Mouse (Mus musculus): Measurements from ENCODE around the gene Dtx3.
"Not testable (repeated sequence)": the region's sequence is repeated elsewhere in the genome, so short reads cannot be mapped to it uniquely, and the experiment has no call there.

Dtx3 gene

DNA sequence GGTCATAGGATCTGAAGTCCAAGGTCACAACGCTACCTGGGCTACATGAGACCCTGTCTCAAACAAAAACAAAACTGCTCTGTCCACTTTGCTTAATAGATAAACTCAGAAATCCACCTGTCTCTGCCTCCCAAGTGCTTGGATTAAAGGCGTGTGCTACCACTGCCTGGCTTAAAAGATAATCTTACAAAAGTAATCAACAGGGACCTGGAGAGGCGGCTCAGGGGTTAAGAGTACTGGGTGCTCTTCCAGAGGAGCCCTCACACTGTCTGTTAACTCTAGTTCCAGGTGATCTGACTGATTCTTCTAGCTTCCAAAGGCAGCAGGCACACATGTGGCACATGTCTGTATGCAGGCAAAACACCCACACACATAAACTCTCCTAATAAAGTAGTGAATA, 7.6 kb upstream of the Dtx3 start:
- no peak for DNase-seq

- DNase-seq = no peak
Measured at GRCm38 (mm10) chr10:127200279-127200678, 4.8 kb upstream of the Dtx3 start.

GRCm38 (mm10) chr10:127199474-127199873, 3.9 kb upstream of the Dtx3 start:
- no peak for DNase-seq

DNA sequence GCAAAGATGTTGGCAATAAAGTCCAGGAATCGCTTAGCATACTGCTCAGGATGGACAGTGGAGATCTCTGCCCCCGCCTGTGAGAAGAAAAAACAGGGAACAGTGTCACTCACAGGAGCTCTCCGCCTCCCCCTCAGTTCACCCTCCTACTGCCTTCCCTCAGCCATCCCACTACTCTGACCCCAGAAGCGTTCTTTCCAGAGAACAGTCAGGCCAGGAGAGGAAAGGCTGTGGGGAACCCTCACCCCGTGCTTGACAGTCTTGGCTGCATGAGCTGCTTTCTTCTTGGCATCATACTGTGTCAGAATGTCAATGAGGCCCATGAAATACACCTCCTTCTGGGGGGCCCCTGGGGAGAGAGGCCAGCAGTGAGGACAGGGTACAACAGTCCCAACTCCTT, 3.5 kb upstream of the Dtx3 start:
- no peak for DNase-seq

- no peak for DNase-seq
Measured at GRCm38 (mm10) chr10:127198492-127198891, 3.0 kb upstream of the Dtx3 start.

DNA sequence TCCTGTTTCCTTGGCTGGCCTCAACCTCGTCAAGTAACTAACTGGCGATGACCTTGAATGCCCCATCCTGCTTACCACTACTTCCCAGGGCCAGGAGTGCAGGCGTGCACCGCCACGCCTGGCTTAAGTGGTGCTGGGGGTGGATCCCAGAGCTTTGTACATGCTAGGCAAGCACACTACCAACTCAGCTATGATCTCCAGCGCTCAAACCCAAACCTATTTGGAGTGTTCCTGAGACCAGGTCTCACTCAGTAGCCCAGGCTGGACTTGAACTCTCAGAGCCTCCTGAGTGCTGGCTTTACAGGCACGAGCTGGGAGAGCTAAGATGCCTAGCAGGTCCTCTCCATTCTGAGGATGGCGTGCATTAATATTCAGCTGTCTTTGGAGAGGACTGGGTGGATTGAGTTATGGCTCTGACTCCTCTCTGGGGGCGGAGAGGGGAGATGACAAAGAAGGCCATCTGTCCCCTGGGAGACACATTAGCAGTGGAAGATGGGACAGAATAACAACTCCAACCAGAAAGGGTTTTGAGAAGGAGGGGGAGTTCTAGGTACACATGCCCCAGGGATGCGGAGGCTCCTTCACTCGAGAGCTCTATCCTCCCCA, 2.1 kb upstream of the Dtx3 start:
- DNase-seq = no peak

DNA sequence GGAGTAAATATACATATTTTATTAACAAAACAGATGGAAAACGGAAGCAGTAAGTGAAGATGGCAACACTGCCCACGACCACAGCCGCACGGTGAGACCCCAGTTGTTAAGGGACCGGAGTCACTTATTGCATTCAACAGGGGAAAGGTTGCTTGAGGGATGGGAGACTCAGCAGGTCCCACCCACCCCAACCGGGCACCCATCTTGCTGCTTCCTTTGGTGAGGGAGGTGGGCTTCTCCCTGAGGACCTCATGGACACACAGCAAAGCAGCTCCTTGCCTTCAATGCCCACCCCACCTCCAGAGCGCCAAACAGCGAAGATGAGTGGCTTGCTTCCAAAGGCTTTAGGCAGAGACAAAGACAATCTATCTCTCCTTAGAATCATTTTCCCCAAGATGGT, 1.6 kb upstream of the Dtx3 start:
- DNase-seq = no peak

GRCm38 (mm10) chr10:127196392-127196791, 864 bp upstream of the Dtx3 start:
- DNase-seq = peak; percentile 64

GRCm38 (mm10) chr10:127194428-127195327, 850 bp downstream of the Dtx3 start:
- DNase-seq = peak; percentile 87

- DNase-seq = no peak
Measured at GRCm38 (mm10) chr10:127193011-127193410, 2.5 kb downstream of the Dtx3 start.

DNA sequence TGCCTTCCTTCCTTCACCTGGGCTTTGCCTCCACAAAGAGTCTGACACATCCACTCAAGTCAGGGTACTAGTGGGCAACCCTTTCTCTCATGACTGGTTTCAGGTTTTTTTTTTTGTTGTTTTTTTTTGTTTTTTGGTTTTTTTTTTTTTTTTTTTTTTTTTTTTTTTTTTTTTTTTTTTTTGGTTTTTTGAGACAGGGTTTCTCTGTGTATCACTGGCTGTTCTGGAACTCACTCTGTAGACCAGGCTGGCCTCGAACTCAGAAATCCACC, 3.5 kb downstream of the Dtx3 start:
- DNase-seq = not testable (repeated sequence)

- DNase-seq = no peak
Measured at GRCm38 (mm10) chr10:127191191-127192056, 4.1 kb downstream of the Dtx3 start.

DNA sequence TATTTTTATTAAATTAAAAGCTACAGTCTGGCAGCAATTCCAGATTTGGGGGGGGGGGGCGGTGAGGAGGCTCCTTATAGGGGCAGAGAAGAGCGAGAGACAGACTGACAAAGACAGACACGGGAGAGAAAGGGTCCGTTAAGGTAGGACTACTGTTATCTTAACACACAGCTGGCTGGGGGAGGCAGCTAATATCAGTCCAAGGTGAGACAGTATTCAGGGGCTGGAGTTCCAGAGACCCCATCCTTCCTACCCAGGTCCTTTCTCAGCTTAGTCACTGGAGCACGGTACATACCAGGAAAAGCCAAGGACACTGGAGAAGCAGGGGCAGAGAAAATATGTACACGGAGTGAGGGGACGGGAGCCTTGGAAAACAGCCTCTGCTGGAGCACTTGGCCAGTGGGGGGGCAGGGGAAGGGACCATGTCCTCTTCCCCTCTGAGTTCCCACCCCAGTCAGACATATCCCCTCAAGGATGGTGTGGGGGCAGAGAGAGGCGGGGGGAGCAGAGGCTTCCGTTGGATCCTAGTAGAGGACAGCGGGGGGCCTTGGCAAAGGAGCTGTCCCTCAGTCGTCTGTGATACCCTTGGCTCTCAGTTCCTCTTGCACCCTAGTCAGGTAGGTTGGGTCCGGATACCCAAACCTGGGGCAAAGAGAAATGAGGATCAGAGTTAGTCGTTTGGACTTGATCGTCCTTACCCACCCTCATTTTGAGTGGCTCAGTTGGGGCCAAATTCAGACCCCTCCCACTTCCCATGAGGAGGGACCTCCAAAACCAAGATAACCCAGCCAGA, 4.9 kb downstream of the Dtx3 start:
- DNase-seq = no peak

GRCm38 (mm10) chr10:127189651-127190381, 5.7 kb downstream of the Dtx3 start, which contains the start of gene Arhgef25:
TSS of gene Arhgef25 (minus strand) at chr10:127190083.
- peak; percentile 35 for DNase-seq

GRCm38 (mm10) chr10:127189116-127189650, 6.3 kb downstream of the Dtx3 start:
- peak; percentile 38 for DNase-seq

DNA sequence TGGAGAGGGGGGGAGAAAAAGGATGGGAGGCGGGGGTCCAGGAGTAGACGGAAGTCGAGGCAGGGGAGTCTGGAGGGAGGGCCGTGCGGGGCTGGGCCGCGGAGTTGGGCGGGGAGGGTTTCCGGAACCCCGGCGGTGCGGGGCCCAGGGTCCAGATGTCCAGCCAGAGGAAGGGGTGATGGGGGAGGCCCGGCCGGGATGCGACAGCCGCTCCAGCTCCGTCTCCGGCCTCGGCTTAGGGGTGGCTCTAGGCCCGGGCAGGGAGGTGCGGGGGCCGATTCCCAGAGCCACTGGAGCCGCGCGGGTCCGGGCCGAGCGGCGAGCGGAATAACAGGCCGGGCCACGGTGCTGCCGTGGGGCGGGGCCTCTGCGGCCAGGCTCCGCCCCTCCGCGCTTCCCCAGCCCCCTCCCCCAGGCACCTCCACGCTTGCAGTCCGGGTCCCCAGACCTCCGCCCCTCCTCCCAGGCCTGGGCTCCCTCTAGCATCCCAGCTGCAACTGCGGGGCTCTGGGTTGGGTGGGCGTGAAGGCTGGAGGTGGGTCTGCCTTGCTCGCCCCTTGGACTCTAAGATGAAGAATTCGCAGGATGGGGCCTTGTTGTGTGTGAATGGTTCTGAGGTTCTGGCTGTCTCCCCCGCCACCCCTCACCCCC, 6.9 kb downstream of the Dtx3 start:
- DNase-seq = peak; percentile 56

DNA sequence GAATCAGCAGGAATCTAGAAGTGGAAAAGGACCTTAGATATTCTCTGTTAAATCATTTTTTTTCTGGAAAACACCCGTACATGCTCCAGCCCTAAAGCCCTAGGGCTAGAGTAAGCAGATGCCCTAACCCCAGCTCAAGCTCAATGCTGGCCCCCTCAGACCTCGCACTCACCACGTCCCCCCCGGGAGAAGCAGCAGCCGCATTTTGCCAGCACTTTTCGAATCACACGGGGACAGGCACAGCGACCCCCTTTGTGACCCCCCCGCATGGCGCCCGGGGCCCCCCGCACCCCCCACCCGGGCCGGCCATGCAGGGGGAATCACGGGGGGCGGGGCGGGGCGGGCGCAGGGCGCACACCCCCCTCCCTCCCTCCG, 7.5 kb downstream of the Dtx3 start:
- no peak for DNase-seq

DNA sequence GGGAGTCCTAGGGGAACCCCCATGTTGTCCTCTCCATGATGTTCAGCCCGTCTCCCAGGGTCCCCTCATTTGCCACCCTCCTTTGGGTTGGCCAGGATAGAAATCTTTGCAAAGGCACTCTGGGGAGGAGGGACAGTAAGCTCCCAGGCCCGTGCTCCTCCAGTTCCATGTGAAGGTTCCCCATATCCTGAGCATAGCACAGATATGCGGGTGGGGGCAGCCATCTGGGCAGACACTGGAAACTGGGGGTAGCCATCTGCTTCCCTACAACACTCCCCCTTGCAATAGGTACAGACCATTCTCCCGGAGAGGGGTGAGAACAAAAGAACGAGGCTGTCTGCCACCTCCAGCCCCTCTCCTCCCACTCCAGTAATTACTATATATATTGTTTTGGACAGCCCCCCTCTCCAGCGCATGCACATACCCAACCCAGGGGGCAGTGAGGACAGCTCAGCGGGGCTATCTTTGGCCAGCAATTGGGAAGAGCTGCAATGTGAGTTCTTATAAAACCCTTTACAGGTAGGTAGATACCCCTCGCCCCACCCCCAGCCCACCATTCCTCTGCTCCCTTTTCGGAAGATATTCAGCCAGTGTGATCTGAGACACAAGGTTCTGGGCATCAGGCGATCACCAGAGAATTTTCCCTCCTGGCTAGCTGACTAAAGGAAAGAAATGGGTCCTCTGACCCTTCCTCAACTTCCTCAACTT, 8.0 kb downstream of the Dtx3 start:
- DNase-seq = no peak

- DNase-seq = no peak
Measured at GRCm38 (mm10) chr10:127186451-127186850, 9.1 kb downstream of the Dtx3 start.

DNA sequence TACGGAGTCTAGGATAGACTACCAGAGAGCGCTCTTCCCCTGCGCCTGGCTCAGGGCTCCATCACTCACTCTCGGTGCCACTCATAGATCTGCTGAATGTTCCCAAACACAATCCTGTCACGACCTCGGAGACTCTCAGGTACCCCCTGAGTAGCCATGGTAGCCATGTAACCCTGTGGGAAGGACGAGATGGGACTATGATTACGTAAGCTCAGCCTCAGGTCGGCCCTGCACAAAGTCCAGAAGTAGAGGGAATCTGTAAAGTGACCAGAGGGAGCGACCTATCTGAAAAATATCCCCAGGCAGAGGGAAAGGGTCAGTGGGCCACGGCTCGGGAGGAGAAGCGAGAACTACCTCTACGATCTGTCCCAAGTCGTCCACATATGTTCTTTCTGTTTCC, 10.0 kb downstream of the Dtx3 start:
- DNase-seq = no peak

DNA sequence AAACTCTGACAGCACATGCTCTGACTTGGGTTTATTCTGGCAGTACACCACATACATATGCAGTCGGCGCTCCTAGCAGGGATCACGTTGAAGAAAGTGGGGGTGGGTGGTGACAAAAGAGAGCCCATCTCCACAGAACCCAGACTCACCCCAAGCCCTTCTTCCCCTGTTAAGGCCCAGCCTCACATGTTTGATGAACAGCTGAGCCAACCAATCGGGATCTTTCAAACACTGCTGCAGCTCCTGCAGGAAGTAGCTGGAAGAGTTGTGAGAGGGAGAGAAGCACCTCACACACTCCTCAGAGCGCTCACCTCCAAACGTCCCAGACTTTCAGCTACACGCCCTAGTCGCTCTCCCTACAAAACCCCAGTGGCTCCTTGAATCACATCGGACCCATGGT, 10.4 kb downstream of the Dtx3 start:
- DNase-seq = no peak
